Mouse (Mus musculus) telencephalon, adult 2 months (tissue): ENCODE data around the gene Olfr767.
"Not testable (repeated sequence)": the region's sequence is repeated elsewhere in the genome, so short reads cannot be mapped to it uniquely, and the experiment has no call there.

Experiments used
- DNase-seq: peaks from one replicate; pipeline ENCODE4 v3.0.0-alpha.2; 2011; ENCODE audit warnings: low read depth, low spot score

Gene Olfr767

GRCm38 (mm10) chr10:129082810-129083209, at the start of gene Olfr767:
Gene Olfr767, minus strand, starts transcription at chr10:129082910.
- DNase-seq = not testable (repeated sequence)

- DNase-seq = no peak
These were observed 35.1 kb upstream of the Olfr767 start, which contains the start of gene Olfr769 for GRCm38 (mm10) chr10:129117761-129118160. Gene Olfr769, minus strand, starts transcription at chr10:129117861.

- no peak for DNase-seq
These were observed 32.4 kb upstream of the Olfr767 start for GRCm38 (mm10) chr10:129115146-129115545.

GRCm38 (mm10) chr10:129101231-129101630, 18.5 kb upstream of the Olfr767 start:
- no peak for DNase-seq

GRCm38 (mm10) chr10:129099275-129099674, 16.6 kb upstream of the Olfr767 start, which contains the start of gene Olfr768:
Gene Olfr768, minus strand, starts transcription at chr10:129099375.
- DNase-seq = no peak

GRCm38 (mm10) chr10:129068877-129069276, 13.8 kb downstream of the Olfr767 start, which contains the start of gene Olfr766-ps1:
Gene Olfr766-ps1, minus strand, starts transcription at chr10:129068977.
- no peak for DNase-seq

- not testable (repeated sequence) for DNase-seq
These were observed 32.8 kb downstream of the Olfr767 start, which contains the start of gene Olfr765 for GRCm38 (mm10) chr10:129049898-129050297. Gene Olfr765, minus strand, starts transcription at chr10:129049998.

GRCm38 (mm10) chr10:129039796-129040195, 42.9 kb downstream of the Olfr767 start, which contains the start of gene Olfr764-ps1:
Gene Olfr764-ps1, minus strand, starts transcription at chr10:129039896.
- no peak for DNase-seq

GRCm38 (mm10) chr10:129028343-129028742, 54.4 kb downstream of the Olfr767 start:
- no peak for DNase-seq

GRCm38 (mm10) chr10:129026018-129026662, 56.6 kb downstream of the Olfr767 start:
- no peak for DNase-seq
